Mouse (Mus musculus) hindbrain, embryonic 14.5 days (tissue): ENCODE data around the gene Nckap1l. TPM values are rescaled to one million over a fixed set of nuclear protein-coding genes. Genes with fewer than 3 reads are reported as not detected.

Source experiments
- ATAC-seq: fragments of 200-750 bp; cut with Nextera tagmentation; 2 replicates; pipeline ENCODE4 v1.8.0; 2017; ENCODE audit warnings: moderate number of reproducible peaks, mild to moderate bottlenecking, moderate TSS enrichment, moderate library complexity; ENCODE audit not compliant: low FRiP score
- DNase-seq: peaks from one replicate; pipeline ENCODE4 v3.0.0-alpha.2; 2015; ENCODE audit warnings: low spot score
- H3K27ac ChIP-seq: fragments of 300-500 bp; sonication (generic); 2 replicates; pipeline ENCODE4 v1.5.1; 2014; ENCODE audit warnings: mild to moderate bottlenecking, moderate library complexity
- H3K27me3 ChIP-seq: fragments of 300-500 bp; sonication (generic); 2 replicates; pipeline ENCODE4 v1.6.1; 2014; ENCODE audit warnings: mild to moderate bottlenecking, low read length, mixed read lengths; ENCODE audit not compliant: control insufficient read depth, insufficient read depth
- H3K36me3 ChIP-seq: fragments of 300-500 bp; sonication (generic); replicated peaks from 2 replicates; pipeline ENCODE4 v1.6.1; 2014; ENCODE audit not compliant: control insufficient read depth, insufficient read depth
- H3K4me1 ChIP-seq: fragments of 300-500 bp; sonication (generic); replicated peaks from 2 replicates; pipeline ENCODE4 v1.6.1; 2014; ENCODE audit warnings: antibody characterized with exemption, low read length, mixed read lengths; ENCODE audit not compliant: control insufficient read depth, insufficient read depth
- H3K4me2 ChIP-seq: fragments of 300-500 bp; sonication (generic); replicated peaks from 2 replicates; pipeline ENCODE4 v1.6.1; 2014; ENCODE audit warnings: mild to moderate bottlenecking, moderate library complexity
- H3K4me3 ChIP-seq: fragments of 300-500 bp; sonication (generic); replicated peaks from 2 replicates; pipeline ENCODE4 v1.5.1; 2014; ENCODE audit warnings: mild to moderate bottlenecking, low read length
- H3K9ac ChIP-seq: fragments of 300-500 bp; sonication (generic); 2 replicates; pipeline ENCODE4 v1.6.1; 2014
- H3K9me3 ChIP-seq: fragments of 300-500 bp; sonication (generic); 2 replicates; pipeline ENCODE4 v1.6.1; 2016; ENCODE audit warnings: low read length; ENCODE audit not compliant: control insufficient read depth
- WGBS: fragments of 180-500 bp; shearing (Covaris S2); extraction: QIAGEN DNeasy Blood & Tissue Kit; methylation state at CpG from one replicate; pipeline ENCODE4 v1.1.7; 2014; 5-methylcytosine and 5-hydroxymethylcytosine counted together
- polyA plus RNA-seq: library from polyadenylated mRNA; unstranded; fragments of >200 nt; fragmentation: Nextera tagmentation; extraction: Ambion mirVana; gene quantifications from 2 replicates; pipeline ENCODE4 v1.2.1, GENCODE M21; 2014

Nckap1l gene
- polyA plus RNA-seq, 1 experiment from 2014 or later: 2.0 TPM

- H3K9ac ChIP-seq: no peak overlapping the region
- H3K9me3 ChIP-seq: no peaks in the 10 kb centered on the region
- H3K4me1 ChIP-seq: peaks cover 13% of the 10 kb centered on the region; the same call in 1 of the 2 replicates
- no peak overlapping the region for H3K4me2 ChIP-seq
- peak; percentile 57; the same call in 1 of the 2 replicates for ATAC-seq
- no peak overlapping the region for H3K27ac ChIP-seq
- no peaks in the 10 kb centered on the region for H3K36me3 ChIP-seq
- H3K27me3 ChIP-seq: no peaks in the 10 kb centered on the region
- no peak overlapping the region for H3K4me3 ChIP-seq
- DNase-seq: no peak
- WGBS: 73% methylated on average over 10 of the region's 10 CpGs
Observed at GRCm38 (mm10) chr15:103496204-103497140, 42.9 kb downstream of the Nckap1l start.

GRCm38 (mm10) chr15:103498157-103498556 is 44.6 kb downstream of the Nckap1l start:
- H3K4me3 ChIP-seq: no peak overlapping the region
- no peak overlapping the region for H3K27ac ChIP-seq
- H3K27me3 ChIP-seq: no peaks in the 10 kb centered on the region
- no peak overlapping the region for H3K9ac ChIP-seq
- 47% methylated on average over 3 of the region's 3 CpGs for WGBS
- ATAC-seq (no peak), DNase-seq (no peak)
- peaks cover 16% of the 10 kb centered on the region; the same call in 1 of the 2 replicates for H3K4me1 ChIP-seq
- H3K36me3 ChIP-seq: no peaks in the 10 kb centered on the region
- H3K9me3 ChIP-seq: no peaks in the 10 kb centered on the region
- H3K4me2 ChIP-seq: no peak overlapping the region

DNA sequence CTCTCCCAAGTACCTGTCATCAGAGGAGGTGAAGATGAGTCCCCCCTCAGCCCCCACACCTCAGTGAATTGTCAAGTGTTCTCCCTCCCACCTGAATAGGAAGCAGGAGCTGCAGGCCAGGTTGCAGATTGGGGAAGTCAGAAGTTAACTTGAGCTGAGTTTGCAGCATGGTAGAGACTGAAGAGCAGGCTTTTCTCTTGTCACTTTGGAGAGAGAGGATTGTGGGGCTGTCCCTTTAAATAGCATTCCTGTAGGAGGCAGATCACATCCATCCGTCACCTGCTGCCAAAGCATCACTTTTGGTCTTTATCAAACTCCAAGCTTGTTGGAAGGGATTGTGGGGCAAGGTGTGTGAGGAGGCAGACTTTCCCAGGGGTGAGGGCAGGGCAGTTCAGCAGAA is 47.1 kb downstream of the Nckap1l start:
- H3K9ac ChIP-seq: no peak overlapping the region
- peaks cover 35% of the 10 kb centered on the region for H3K4me1 ChIP-seq
- H3K9me3 ChIP-seq: no peaks in the 10 kb centered on the region
- H3K4me2 ChIP-seq: no peak overlapping the region
- no peak for ATAC-seq
- H3K4me3 ChIP-seq: no peak overlapping the region
- no peaks in the 10 kb centered on the region for H3K27me3 ChIP-seq
- 68% methylated on average over 1 of the region's 1 CpGs for WGBS
- no peak overlapping the region for H3K27ac ChIP-seq
- no peaks in the 10 kb centered on the region for H3K36me3 ChIP-seq
- DNase-seq: no peak

DNA sequence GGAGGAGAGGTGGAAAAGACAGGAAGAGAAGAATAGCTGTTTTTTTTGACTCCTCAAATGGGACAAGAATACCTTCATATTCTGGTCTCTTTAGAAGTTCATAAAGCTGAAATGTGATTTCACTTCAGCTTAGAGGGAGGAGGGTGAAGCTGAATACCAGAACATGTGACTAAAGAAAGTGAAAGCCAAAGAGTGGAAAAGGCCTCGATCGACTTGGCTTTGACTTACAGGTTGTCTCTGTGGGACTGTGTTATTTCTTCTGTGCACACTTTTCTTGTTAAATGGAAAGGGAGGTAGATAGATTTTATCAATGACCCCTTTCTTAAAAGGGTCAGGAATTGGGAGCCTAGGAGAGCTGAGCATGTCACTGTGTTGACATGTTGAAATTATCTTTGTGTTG is 47.6 kb downstream of the Nckap1l start:
- 81% methylated on average over 2 of the region's 2 CpGs for WGBS
- Histone ChIP-seq H3K4me1 (peaks cover 37% of the 10 kb centered on the region), H3K27ac (no peak overlapping the region), H3K4me3 (no peak overlapping the region), H3K27me3 (no peaks in the 10 kb centered on the region), H3K4me2 (no peak overlapping the region), H3K36me3 (no peaks in the 10 kb centered on the region), H3K9ac (no peak overlapping the region), H3K9me3 (no peaks in the 10 kb centered on the region)
- ATAC-seq (no peak), DNase-seq (no peak)

DNA sequence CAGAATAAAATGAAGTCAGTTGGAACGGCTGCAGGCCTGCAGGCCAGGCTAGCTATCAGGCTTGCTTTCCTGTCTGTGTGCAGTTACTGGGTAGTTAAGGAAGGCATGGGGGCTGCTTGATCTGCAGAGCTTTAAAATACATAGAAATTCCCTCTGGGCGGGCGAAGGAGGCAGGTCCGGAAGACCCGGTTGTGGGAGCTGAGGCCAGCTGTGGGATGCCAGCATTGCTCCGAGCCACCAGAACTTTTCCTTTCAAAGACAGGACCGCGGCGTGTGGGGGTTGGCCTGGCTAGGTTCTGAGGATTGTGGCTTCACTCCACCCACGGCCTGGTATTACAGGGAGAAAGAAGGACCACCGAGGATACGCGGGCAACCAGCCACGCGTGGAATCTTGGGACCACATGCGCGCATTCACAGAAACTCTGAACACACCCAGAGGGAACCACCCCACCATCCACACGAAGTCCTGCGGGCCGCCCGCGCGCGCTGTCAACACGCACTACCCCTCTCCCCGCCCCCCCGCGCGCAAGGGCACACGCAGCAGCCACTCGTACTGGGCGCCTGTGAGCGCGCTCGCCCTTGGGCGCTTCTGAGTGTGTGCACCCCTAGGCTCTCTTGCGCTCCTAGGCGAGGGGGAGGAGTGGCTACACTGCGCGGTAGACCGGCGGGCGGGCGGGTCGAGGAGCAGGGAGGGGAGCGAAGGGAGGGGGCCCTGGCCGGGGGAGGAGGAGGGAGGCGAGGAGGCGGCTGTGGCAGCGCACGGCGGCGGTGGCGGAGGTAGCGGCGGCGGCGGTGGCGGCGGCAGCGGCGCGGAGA is 49.0 kb downstream of the Nckap1l start, which contains the start of gene Pde1b:
TSS of gene Pde1b (plus strand) at position 600 of the 816 bp plus-strand sequence.
- Histone ChIP-seq H3K4me3 (peak within 1 kb of the TSS; percentile 59), H3K9me3 (no peaks in the 10 kb centered on the region), H3K4me1 (peaks cover 43% of the 10 kb centered on the region), H3K9ac (peak within 1 kb of the TSS; percentile 74), H3K27ac (peak within 1 kb of the TSS; percentile 66), H3K4me2 (peak within 1 kb of the TSS; percentile 81), H3K27me3 (no peaks in the 10 kb centered on the region), H3K36me3 (no peaks in the 10 kb centered on the region)
- ATAC-seq (peak; percentile 89), DNase-seq (peak; percentile 58)
- 2% methylated on average over 51 of the region's 63 CpGs for WGBS

DNA sequence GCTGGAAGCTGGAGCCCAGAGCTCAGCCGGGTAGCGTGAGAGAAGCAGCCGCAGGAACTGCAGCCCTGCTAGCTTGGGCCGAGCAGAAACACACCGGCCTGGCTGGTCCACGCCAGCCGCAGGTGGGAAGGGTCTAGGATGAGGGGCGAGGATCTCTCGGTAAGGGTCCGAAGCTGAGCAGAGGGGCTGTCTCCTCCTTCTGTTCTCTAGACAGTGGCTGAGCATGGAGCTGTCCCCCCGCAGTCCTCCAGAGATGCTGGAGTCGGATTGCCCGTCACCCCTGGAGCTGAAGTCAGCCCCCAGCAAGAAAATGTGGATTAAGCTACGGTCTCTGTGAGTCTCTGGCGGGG is 49.6 kb downstream of the Nckap1l start:
- ATAC-seq: peak; percentile 64

DNA sequence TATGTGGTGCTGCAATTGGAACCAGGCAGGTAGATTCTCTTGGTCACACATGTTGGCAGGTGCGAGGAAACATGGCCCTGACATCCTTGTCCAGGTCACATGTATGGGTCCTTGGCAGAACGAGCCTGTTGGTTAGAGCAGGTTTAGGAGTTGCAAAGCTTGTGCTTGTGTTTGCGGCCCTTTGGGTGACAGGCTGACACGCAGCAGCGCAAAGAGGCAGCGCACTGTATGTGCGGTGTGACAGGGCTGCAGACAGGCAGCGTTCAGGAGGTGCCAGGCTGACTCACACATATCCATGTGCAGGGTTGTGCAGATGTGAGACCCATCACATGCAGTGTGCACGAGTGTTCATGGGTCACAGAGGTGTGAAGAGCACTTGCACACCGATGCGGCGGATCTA is 50.1 kb downstream of the Nckap1l start:
- Histone ChIP-seq H3K9ac (peak overlapping the region; percentile 74), H3K36me3 (no peaks in the 10 kb centered on the region), H3K27ac (peak overlapping the region; percentile 66), H3K4me2 (peak overlapping the region; percentile 81), H3K4me1 (peaks cover 48% of the 10 kb centered on the region), H3K9me3 (no peaks in the 10 kb centered on the region), H3K27me3 (no peaks in the 10 kb centered on the region), H3K4me3 (peak overlapping the region; percentile 59)
- peak; percentile 18 for ATAC-seq
- 24% methylated on average over 12 of the region's 12 CpGs for WGBS
- peak; percentile 50 for DNase-seq

More for the DNA sequence above, 49.6 kb downstream of the Nckap1l start:
- WGBS: 0% methylated on average over 15 of the region's 15 CpGs
- H3K9ac ChIP-seq: peak overlapping the region; percentile 74
- H3K4me2 ChIP-seq: peak overlapping the region; percentile 81
- no peak for DNase-seq
- peaks cover 45% of the 10 kb centered on the region for H3K4me1 ChIP-seq
- no peaks in the 10 kb centered on the region for H3K27me3 ChIP-seq
- H3K4me3 ChIP-seq: peak overlapping the region; percentile 59
- H3K27ac ChIP-seq: peak overlapping the region; percentile 66
- H3K9me3 ChIP-seq: no peaks in the 10 kb centered on the region
- no peaks in the 10 kb centered on the region for H3K36me3 ChIP-seq

DNA sequence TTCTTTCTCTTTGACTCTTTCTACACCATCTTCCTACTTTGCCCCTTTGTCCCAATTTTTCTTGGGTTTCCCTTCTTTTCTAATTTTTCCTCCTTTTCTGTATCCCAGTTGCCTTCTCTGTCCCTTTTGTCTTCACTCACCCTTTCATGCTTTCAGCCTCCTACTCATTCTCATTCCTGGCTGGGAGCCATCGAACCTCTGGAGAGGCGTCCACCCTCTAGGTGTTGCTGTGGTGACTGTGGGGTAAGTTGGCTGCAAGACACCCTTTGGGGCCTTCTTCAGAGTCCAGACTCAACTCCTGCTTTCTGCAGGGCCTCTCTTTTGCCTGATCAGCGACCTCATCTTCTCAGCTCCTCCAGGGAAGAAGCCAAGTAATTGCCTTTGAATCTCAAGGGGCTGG is 55.7 kb downstream of the Nckap1l start:
- 49% methylated on average over 3 of the region's 3 CpGs for whole genome bisulfite sequencing
- no peak overlapping the region for H3K4me2 ChIP-seq
- H3K4me3 ChIP-seq: no peak overlapping the region
- H3K4me1 ChIP-seq: peaks cover 68% of the 10 kb centered on the region
- no peaks in the 10 kb centered on the region for H3K27me3 ChIP-seq
- ATAC-seq (no peak), DNase-seq (no peak)
- no peaks in the 10 kb centered on the region for H3K9me3 ChIP-seq
- H3K27ac ChIP-seq: peak overlapping the region; percentile 68; the same call in 1 of the 2 replicates
- H3K9ac ChIP-seq: no peak overlapping the region
- H3K36me3 ChIP-seq: no peaks in the 10 kb centered on the region

- Histone ChIP-seq H3K9ac (no peak overlapping the region), H3K4me2 (no peak overlapping the region), H3K27ac (no peak overlapping the region), H3K9me3 (no peaks in the 10 kb centered on the region), H3K4me3 (no peak overlapping the region), H3K27me3 (no peaks in the 10 kb centered on the region), H3K36me3 (no peaks in the 10 kb centered on the region), H3K4me1 (peaks cover 70% of the 10 kb centered on the region)
- DNase-seq: no peak
- ATAC-seq: no peak
- 71% methylated on average over 1 of the region's 1 CpGs for WGBS
Observed at GRCm38 (mm10) chr15:103511652-103512051, 58.1 kb downstream of the Nckap1l start.
